In genomic region chr10:127755246-127755645, GRCm38 (mm10) we compare ENCODE assay signal across 22 mouse cellular contexts. TPM values are rescaled to one million over a fixed set of nuclear protein-coding genes. Genes with fewer than 3 reads are reported as not detected.
A peak's percentile ranks its signal among the peaks of the same experiment; 100 is the strongest.
DNase-seq lines count a peak whose midpoint lies in the region; ATAC-seq and TF ChIP-seq lines count a peak whose summit lies in the region.
"Had no signal": no experiment of that assay in that cellular context is flagged by ENCODE, and none has a peak within 500 bp of the region (broad histone marks: within the 10 kb centered on the region; RNA-seq: fewer than 3 reads in every experiment).

No protein-coding gene starts in this region.

- DNase-seq in heart, adult 18-20 months = peak; percentile 37 to 57
- DNase-seq in heart, postnatal 10 days = no peak
- DNase-seq in kidney, adult 2 months = peak; percentile 58
- no peak for DNase-seq in kidney, postnatal 10 days
- peak; percentile 4 for DNase-seq in lung, postnatal 0 days (ENCODE audit: low spot score)
- no peak for DNase-seq in lung, adult 2 months
- DNase-seq in liver, postnatal 0 days = no peak
- DNase-seq in frontal cortex, postnatal 25 days (ENCODE audit: low spot score in 2 of 2) = no peak
- DNase-seq: cerebellum, adult 8-10 months; right cerebral cortex, postnatal 25 days had no signal

- no peaks in the 10 kb centered on the region for H3K36me3 ChIP-seq in kidney, adult 2 months (ENCODE audit: control insufficient read depth, insufficient read depth, low read length)
- H3K36me3 ChIP-seq in lung, postnatal 0 days (ENCODE audit: insufficient read depth, low read length) = no peaks in the 10 kb centered on the region
- H3K36me3 ChIP-seq in liver, postnatal 0 days (replicated peaks; ENCODE audit: insufficient read depth, low read length) = no peaks in the 10 kb centered on the region
- H3K36me3 ChIP-seq: G1E; limb, embryonic 15.5 days; stomach, embryonic 15.5 days had no signal

- ATAC-seq in lung, postnatal 0 days = no peak
- peak; percentile 14; the same call in 1 of the 2 replicates for ATAC-seq in liver, postnatal 0 days
- ATAC-seq: hindbrain, embryonic 16.5 days; intestine, postnatal 0 days had no signal

- 20% methylated on average over 3 of the region's 3 CpGs for WGBS in kidney, adult 2 months
- 36% methylated on average over 3 of the region's 3 CpGs for WGBS in lung, postnatal 0 days
- WGBS in lung, adult 2 months = 30% methylated on average over 3 of the region's 3 CpGs
- WGBS in liver, postnatal 0 days (ENCODE audit: insufficient replicate concordance) = 34% methylated on average over 3 of the region's 3 CpGs

- no peaks in the 10 kb centered on the region for H3K27me3 ChIP-seq in kidney, adult 2 months (replicated peaks; ENCODE audit: control insufficient read depth, insufficient read depth, low read length)
- H3K27me3 ChIP-seq in lung, postnatal 0 days (replicated peaks; ENCODE audit: insufficient read depth, low read length) = no peaks in the 10 kb centered on the region
- H3K27me3 ChIP-seq in liver, postnatal 0 days (ENCODE audit: insufficient read depth, low read length) = no peaks in the 10 kb centered on the region
- H3K27me3 ChIP-seq: limb, embryonic 15.5 days; stomach, embryonic 15.5 days had no signal

- no peak overlapping the region for H3K9ac ChIP-seq in lung, postnatal 0 days (replicated peaks; ENCODE audit: low read depth)
- no peak overlapping the region for H3K9ac ChIP-seq in liver, postnatal 0 days (replicated peaks)
- H3K9ac ChIP-seq: limb, embryonic 15.5 days; stomach, embryonic 15.5 days had no signal

- no peak for TF ChIP-seq POLR2A in kidney, adult 2 months (IDR thresholded peaks at IDR 0.05; ENCODE audit: low read depth, low read length)
- TF ChIP-seq POLR2A in lung, adult 2 months (IDR thresholded peaks at IDR 0.05; ENCODE audit: borderline replicate concordance, extremely low read depth, low read depth, low read length) = no peak

- intact Hi-C loops in heart, postnatal 10 days (cut with DNase I) = no loop called here

- peak overlapping the region; percentile 65 for H3K27ac ChIP-seq in kidney, adult 2 months (ENCODE audit: insufficient read depth, low read depth, low read length)
- no peak overlapping the region for H3K27ac ChIP-seq in lung, postnatal 0 days (ENCODE audit: low read length)
- H3K27ac ChIP-seq in liver, postnatal 0 days (ENCODE audit: low read depth) = peak overlapping the region; percentile 68
- H3K27ac ChIP-seq: limb, embryonic 15.5 days had no signal

- H3K9me3 ChIP-seq in lung, postnatal 0 days (ENCODE audit: low read length) = no peaks in the 10 kb centered on the region
- H3K9me3 ChIP-seq in liver, postnatal 0 days (ENCODE audit: low read length) = no peaks in the 10 kb centered on the region
- H3K9me3 ChIP-seq: embryonic facial prominence, embryonic 10.5 days; G1E; limb, embryonic 15.5 days; stomach, embryonic 15.5 days had no signal

- TF ChIP-seq EP300 in lung, postnatal 0 days (IDR thresholded peaks at IDR 0.05) = no peak
- TF ChIP-seq EP300 in liver, postnatal 0 days (IDR thresholded peaks at IDR 0.05; ENCODE audit: low read depth) = no peak

- H3K4me1 ChIP-seq in kidney, adult 2 months (ENCODE audit: control insufficient read depth, insufficient read depth, low read length) = peaks cover 9% of the 10 kb centered on the region
- 0 out of 2 replicates have a peak, but pooled peaks cover 4% of the 10 kb centered on the region for H3K4me1 ChIP-seq in lung, postnatal 0 days (ENCODE audit: insufficient read depth, low read depth, low read length)
- H3K4me1 ChIP-seq in lung, adult 2 months (ENCODE audit: control insufficient read depth, insufficient read depth, low read length) = peaks cover 19% of the 10 kb centered on the region
- H3K4me1 ChIP-seq in liver, postnatal 0 days (ENCODE audit: insufficient read depth) = peaks cover 32% of the 10 kb centered on the region

- TF ChIP-seq CTCF in kidney, adult 2 months (conservative IDR thresholded peaks at IDR 0.05; ENCODE audit: insufficient read depth, insufficient read length, low read depth, low read length) = no peak
- no peak for TF ChIP-seq CTCF in lung, postnatal 0 days (IDR thresholded peaks at IDR 0.05)
- no peak for TF ChIP-seq CTCF in lung, adult 2 months (IDR thresholded peaks at IDR 0.05; ENCODE audit: insufficient read depth, low read length)
- no peak for TF ChIP-seq CTCF in liver, postnatal 0 days (IDR thresholded peaks at IDR 0.05; ENCODE audit: low read depth)

- no peak overlapping the region for H3K4me3 ChIP-seq in kidney, adult 2 months (ENCODE audit: insufficient read depth, low read depth, low read length)
- no peak overlapping the region for H3K4me3 ChIP-seq in lung, postnatal 0 days (ENCODE audit: low read depth, low read length)
- H3K4me3 ChIP-seq in lung, adult 2 months (replicated peaks; ENCODE audit: extremely low read depth, low read depth, low read length) = no peak overlapping the region
- no peak overlapping the region for H3K4me3 ChIP-seq in liver, postnatal 0 days (ENCODE audit: low read depth, low read length)

- H3K4me2 ChIP-seq in lung, postnatal 0 days (replicated peaks; ENCODE audit: low read depth, low read length) = no peak overlapping the region
- H3K4me2 ChIP-seq in liver, postnatal 0 days (ENCODE audit: low read depth, low read length) = no peak overlapping the region

RNA-seq across cellular contexts. Expression of gene Gpr182, which starts 3.7 kb away (rescaled TPM):
- 1 to 10 TPM; 3.3 to 3.5 TPM for total RNA-seq in heart, adult 18-20 months (2021)
- 1 to 10 TPM; 4.6 to 4.7 TPM for total RNA-seq in heart, postnatal 10 days (2021)
- polyA plus RNA-seq in kidney, adult 2 months (2012; rRNA removed) = 8.1 and 9.7 TPM in 2 replicates
- polyA plus RNA-seq in lung, postnatal 0 days (2015; fragmentation: Nextera tagmentation; extraction: Ambion mirVana) = 18.6 and 23.2 TPM in 2 replicates
- polyA plus RNA-seq in lung, adult 2 months (2012; rRNA removed) = 31.1 and 51.3 TPM in 2 replicates
- 16.1 and 17.3 TPM in 2 replicates for polyA plus RNA-seq in liver, postnatal 0 days (2015; fragmentation: Nextera tagmentation; extraction: Ambion mirVana)
- total RNA-seq: G1E; hematopoietic stem cell, adult 5-6 weeks had no signal
- polyA plus RNA-seq: G1E had no signal

RNA-seq across cellular contexts. Expression of gene Rdh1, which starts 4.3 kb away (rescaled TPM):
- under 1 TPM; 0.07 to 0.10 TPM for total RNA-seq in heart, adult 18-20 months (2021)
- total RNA-seq in heart, postnatal 10 days (2021) = under 1 TPM; 0.10 to 0.12 TPM
- polyA plus RNA-seq in kidney, adult 2 months (2012; rRNA removed) = 1.1 and 1.3 TPM in 2 replicates
- 0.07 TPM in 1 of 2 replicates, not detected in the other for polyA plus RNA-seq in lung, postnatal 0 days (2015; fragmentation: Nextera tagmentation; extraction: Ambion mirVana)
- 0.05 and 0.11 TPM in 2 replicates for polyA plus RNA-seq in lung, adult 2 months (2012; rRNA removed)
- polyA plus RNA-seq in liver, postnatal 0 days (2015; fragmentation: Nextera tagmentation; extraction: Ambion mirVana) = 0.20 TPM in 2 replicates
- total RNA-seq: hematopoietic stem cell, adult 5-6 weeks had no signal
- polyA plus RNA-seq: forebrain, embryonic 11.5 days; G1E; midbrain, embryonic 11.5 days; thymus, postnatal 0 days had no signal

RNA-seq across cellular contexts. Expression of gene Rdh16f1, which starts 4.3 kb away (rescaled TPM):
- total RNA-seq in heart, adult 18-20 months (2021) = under 1 TPM in 1 of 2 experiments, not detected in 1; 0.10 TPM
- total RNA-seq in heart, postnatal 10 days (2021) = under 1 TPM in 1 of 2 experiments, not detected in 1; 0.17 TPM
- polyA plus RNA-seq in kidney, adult 2 months (2012; rRNA removed) = 2.1 and 2.3 TPM in 2 replicates
- polyA plus RNA-seq in lung, postnatal 0 days (2015; fragmentation: Nextera tagmentation; extraction: Ambion mirVana) = 0.47 TPM in 1 of 2 replicates, not detected in the other
- polyA plus RNA-seq in lung, adult 2 months (2012; rRNA removed) = 0.07 and 0.14 TPM in 2 replicates
- polyA plus RNA-seq in liver, postnatal 0 days (2015; fragmentation: Nextera tagmentation; extraction: Ambion mirVana) = 0.69 TPM in 1 of 2 replicates, not detected in the other
- total RNA-seq: G1E; hematopoietic stem cell, adult 5-6 weeks; left cerebral cortex, adult 18-20 months had no signal
- polyA plus RNA-seq: forebrain, embryonic 11.5 days; G1E; hindbrain, embryonic 16.5 days; midbrain, embryonic 11.5 days; stomach, embryonic 15.5 days had no signal

RNA-seq across cellular contexts. Expression of gene Zbtb39, which starts 15.9 kb away (rescaled TPM):
- total RNA-seq in heart, adult 18-20 months (2021) = 1 to 10 TPM; 6.8 to 7.6 TPM
- total RNA-seq in heart, postnatal 10 days (2021) = 1 to 10 TPM; 8.1 to 9.6 TPM
- 7.2 and 7.3 TPM in 2 replicates for polyA plus RNA-seq in kidney, adult 2 months (2012; rRNA removed)
- polyA plus RNA-seq in lung, postnatal 0 days (2015; fragmentation: Nextera tagmentation; extraction: Ambion mirVana) = 1.7 and 2.0 TPM in 2 replicates
- 8.7 and 10.5 TPM in 2 replicates for polyA plus RNA-seq in lung, adult 2 months (2012; rRNA removed)
- 1.0 and 1.1 TPM in 2 replicates for polyA plus RNA-seq in liver, postnatal 0 days (2015; fragmentation: Nextera tagmentation; extraction: Ambion mirVana)

RNA-seq across cellular contexts. Expression of gene Rdh9, which starts 20.9 kb away (rescaled TPM):
- not detected for total RNA-seq in heart, adult 18-20 months (2021)
- under 1 TPM in 1 of 2 experiments, not detected in 1; 0.74 TPM for total RNA-seq in heart, postnatal 10 days (2021)
- polyA plus RNA-seq in kidney, adult 2 months (2012; rRNA removed) = 0.10 and 0.13 TPM in 2 replicates
- polyA plus RNA-seq in lung, postnatal 0 days (2015; fragmentation: Nextera tagmentation; extraction: Ambion mirVana) = 0.10 and 0.27 TPM in 2 replicates
- polyA plus RNA-seq in lung, adult 2 months (2012; rRNA removed) = 0.17 TPM in 1 of 2 replicates, not detected in the other
- polyA plus RNA-seq in liver, postnatal 0 days (2015; fragmentation: Nextera tagmentation; extraction: Ambion mirVana) = 15.7 and 16.7 TPM in 2 replicates
- total RNA-seq: left cerebral cortex, postnatal 36 days had no signal
- polyA plus RNA-seq: embryonic facial prominence, embryonic 10.5 days; forebrain, embryonic 11.5 days; G1E; limb, embryonic 15.5 days; thymus, postnatal 0 days had no signal

Comparison
In these comparisons a context has a peak if more than half of its experiments do, and no peak if none do; other contexts are left out.
1. DNase-seq: peak in heart, adult 18-20 months (2 of 2), kidney, adult 2 months (single experiment) and lung, postnatal 0 days (single experiment); none in heart, postnatal 10 days (0 of 2), kidney, postnatal 10 days (single experiment), lung, adult 2 months (single experiment), liver, postnatal 0 days (single experiment) and frontal cortex, postnatal 25 days (0 of 2).